8 mouse cellular contexts compared by ENCODE assay signal in the genomic region with DNA sequence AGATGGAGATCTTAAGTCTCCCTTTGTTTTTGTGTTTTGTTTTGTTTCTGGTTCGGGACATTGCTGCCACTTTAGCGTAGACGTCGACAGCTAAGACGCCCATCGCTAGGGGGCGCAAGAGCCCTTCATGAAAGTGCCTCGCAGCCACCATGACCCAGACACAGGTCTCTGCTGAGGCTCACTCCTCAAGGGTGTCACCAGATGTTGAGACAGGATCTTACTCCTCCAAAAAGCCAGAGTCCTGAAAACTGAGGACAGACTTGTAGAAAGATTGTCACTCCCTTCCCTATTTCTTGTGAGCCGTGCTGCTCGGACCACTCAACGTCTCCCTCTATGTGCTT.
DNase-seq lines count a peak whose midpoint lies in the region; ATAC-seq lines count a peak whose summit lies in the region.

No protein-coding gene starts in this region.

- no peaks in the 10 kb centered on the region for H3K9me3 ChIP-seq in hindbrain, embryonic 15.5 days

- 0 out of 2 replicates have a peak overlapping the region, but pooled peaks have one; percentile 7 for H3K9ac ChIP-seq in hindbrain, embryonic 15.5 days

- peak; percentile 94 for DNase-seq in ZHBTc4 (ENCODE audit: low read depth, low spot score)
- DNase-seq in cerebellum, postnatal 25 days: peak; percentile 86 to 92
- DNase-seq in gastrocnemius, adult 18-20 months (ENCODE audit: low spot score): peak; percentile 81
- DNase-seq in layer of hippocampus, postnatal 36 days: peak; percentile 81 to 85
- peak; percentile 51 for DNase-seq in lung, postnatal 25 days (ENCODE audit: low spot score)
- peak; percentile 91 to 94 for DNase-seq in right cerebral cortex, adult 2 months (ENCODE audit: low spot score in 2 of 2)

- peak; percentile 81 for ATAC-seq in hindbrain, embryonic 15.5 days (ENCODE audit: low FRiP score, low read depth)
- no peak for ATAC-seq in erythroid progenitor cell, adult 5-6 weeks (replicated peaks; ENCODE audit: low FRiP score, poor library complexity, severe bottlenecking)

- H3K4me3 ChIP-seq in hindbrain, embryonic 15.5 days: peak overlapping the region; percentile 24

- peak overlapping the region; percentile 62 for H3K4me2 ChIP-seq in hindbrain, embryonic 15.5 days

- peaks cover 27% of the 10 kb centered on the region for H3K4me1 ChIP-seq in hindbrain, embryonic 15.5 days (replicated peaks)

- no peak overlapping the region for H3K27ac ChIP-seq in hindbrain, embryonic 15.5 days (replicated peaks)

- H3K36me3 ChIP-seq in hindbrain, embryonic 15.5 days: no peaks in the 10 kb centered on the region

- 15% methylated on average over 11 of the region's 11 CpGs for WGBS in hindbrain, embryonic 15.5 days

- peaks cover 13% of the 10 kb centered on the region; the same call in 1 of the 2 replicates for H3K27me3 ChIP-seq in hindbrain, embryonic 15.5 days
